In the genomic region with DNA sequence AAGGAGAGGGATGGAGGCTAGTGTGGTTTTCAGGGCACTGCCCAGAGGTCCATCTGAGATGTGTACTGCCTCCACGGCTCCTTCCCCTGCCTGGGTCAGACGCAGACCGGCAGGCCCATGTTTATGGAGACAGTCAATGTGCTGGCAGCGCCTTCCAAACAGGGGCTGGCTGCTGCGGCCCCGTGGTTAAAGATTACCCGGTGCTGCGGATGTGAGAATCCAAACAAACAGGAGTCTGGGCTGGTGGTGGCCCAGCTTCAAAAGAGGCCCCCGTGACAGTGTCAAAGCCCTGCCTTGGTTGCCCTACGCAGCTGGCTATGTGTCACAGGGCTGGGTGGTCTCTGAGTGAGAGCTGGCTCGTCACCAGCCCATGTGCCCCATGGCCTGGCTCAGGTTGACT, we compare ENCODE assay signal across 14 mouse cellular contexts.
DNase-seq lines count a peak whose midpoint lies in the region; ATAC-seq and TF ChIP-seq lines count a peak whose summit lies in the region.
"Had no signal": no experiment of that assay in that cellular context is flagged by ENCODE, and none has a peak within 500 bp of the region (broad histone marks: within the 10 kb centered on the region; RNA-seq: fewer than 3 reads in every experiment).

No protein-coding gene starts in this region.

- no peak for TF ChIP-seq EP300 in stomach, postnatal 0 days (optimal IDR thresholded peaks at IDR 0.05)

- peaks cover 16% of the 10 kb centered on the region for H3K4me1 ChIP-seq in stomach, embryonic 15.5 days
- H3K4me1 ChIP-seq in stomach, postnatal 0 days (replicated peaks; ENCODE audit: control insufficient read depth, insufficient read depth), result 0 out of 2 replicates have a peak, but pooled peaks cover 2% of the 10 kb centered on the region
- no peaks in the 10 kb centered on the region for H3K4me1 ChIP-seq in kidney, postnatal 0 days (replicated peaks; ENCODE audit: insufficient read depth, low read length)
- H3K4me1 ChIP-seq in liver, embryonic 15.5 days (replicated peaks), result no peaks in the 10 kb centered on the region
- H3K4me1 ChIP-seq in forebrain, embryonic 14.5 days (ENCODE audit: control insufficient read depth, insufficient read depth, low read length), result no peaks in the 10 kb centered on the region
- H3K4me1 ChIP-seq: heart, embryonic 15.5 days had no signal

- WGBS in stomach, embryonic 15.5 days, result 16% methylated on average over 11 of the region's 11 CpGs
- 16% methylated on average over 11 of the region's 11 CpGs for WGBS in stomach, postnatal 0 days
- 14% methylated on average over 11 of the region's 11 CpGs for WGBS in kidney, postnatal 0 days
- WGBS in liver, embryonic 15.5 days (ENCODE audit: insufficient replicate concordance), result 38% methylated on average over 11 of the region's 11 CpGs
- WGBS in forebrain, embryonic 14.5 days, result 80% methylated on average over 11 of the region's 11 CpGs

- H3K9me3 ChIP-seq in stomach, embryonic 15.5 days, result no peaks in the 10 kb centered on the region
- H3K9me3 ChIP-seq in stomach, postnatal 0 days (ENCODE audit: control insufficient read depth, low read length), result no peaks in the 10 kb centered on the region
- H3K9me3 ChIP-seq in kidney, postnatal 0 days (replicated peaks; ENCODE audit: low read length), result no peaks in the 10 kb centered on the region
- no peaks in the 10 kb centered on the region for H3K9me3 ChIP-seq in liver, embryonic 15.5 days (replicated peaks)
- no peaks in the 10 kb centered on the region for H3K9me3 ChIP-seq in forebrain, embryonic 14.5 days (replicated peaks; ENCODE audit: control insufficient read depth, low read length)
- H3K9me3 ChIP-seq: heart, embryonic 15.5 days had no signal

- DNase-seq in stomach, postnatal 0 days (ENCODE audit: low spot score), result no peak
- DNase-seq in kidney, postnatal 0 days (ENCODE audit: low spot score), result no peak
- peak; percentile 75 for DNase-seq in yolk sac, embryonic 10.5 days (ENCODE audit: low spot score)
- DNase-seq in urinary bladder, postnatal 14 days (ENCODE audit: low spot score), result no peak
- DNase-seq in forebrain, embryonic 14.5 days (ENCODE audit: low spot score), result no peak
- no peak for DNase-seq in urinary bladder, adult 2 months (ENCODE audit: low spot score)
- DNase-seq: cerebellum, adult 2 months; left cerebral cortex, postnatal 4 days; right cerebral cortex, postnatal 4 days had no signal

- no peak for TF ChIP-seq CTCF in stomach, postnatal 0 days (IDR thresholded peaks at IDR 0.05; ENCODE audit: low read depth)
- no peak for TF ChIP-seq CTCF in kidney, postnatal 0 days (IDR thresholded peaks at IDR 0.05; ENCODE audit: low read depth)

- peaks cover 17% of the 10 kb centered on the region for H3K27me3 ChIP-seq in stomach, embryonic 15.5 days (replicated peaks)
- 0 out of 2 replicates have a peak, but pooled peaks cover 2% of the 10 kb centered on the region for H3K27me3 ChIP-seq in stomach, postnatal 0 days (ENCODE audit: control insufficient read depth, insufficient read depth, low read length)
- peaks cover 8% of the 10 kb centered on the region; the same call in 1 of the 2 replicates for H3K27me3 ChIP-seq in kidney, postnatal 0 days (ENCODE audit: insufficient read depth, low read length)
- peaks cover 21% of the 10 kb centered on the region for H3K27me3 ChIP-seq in liver, embryonic 15.5 days
- peaks cover 9% of the 10 kb centered on the region for H3K27me3 ChIP-seq in forebrain, embryonic 14.5 days (replicated peaks; ENCODE audit: control insufficient read depth, insufficient read depth, low read length)

- H3K4me2 ChIP-seq in stomach, embryonic 15.5 days, result no peak overlapping the region
- no peak overlapping the region for H3K4me2 ChIP-seq in stomach, postnatal 0 days (replicated peaks; ENCODE audit: low read depth)
- no peak overlapping the region for H3K4me2 ChIP-seq in kidney, postnatal 0 days (ENCODE audit: low read length)
- H3K4me2 ChIP-seq in liver, embryonic 15.5 days, result peak overlapping the region; percentile 20; the same call in 1 of the 2 replicates
- no peak overlapping the region for H3K4me2 ChIP-seq in forebrain, embryonic 14.5 days (ENCODE audit: low read length)
- H3K4me2 ChIP-seq: heart, embryonic 15.5 days; midbrain, embryonic 11.5 days had no signal

- H3K27ac ChIP-seq in stomach, embryonic 15.5 days, result no peak overlapping the region
- H3K27ac ChIP-seq in stomach, postnatal 0 days (replicated peaks), result no peak overlapping the region
- no peak overlapping the region for H3K27ac ChIP-seq in kidney, postnatal 0 days
- H3K27ac ChIP-seq in liver, embryonic 15.5 days (replicated peaks), result peak overlapping the region; percentile 55; the same call in 1 of the 2 replicates
- H3K27ac ChIP-seq in forebrain, embryonic 14.5 days (ENCODE audit: low read depth, low read length), result no peak overlapping the region
- H3K27ac ChIP-seq: heart, embryonic 15.5 days; hindbrain, postnatal 0 days had no signal

- no peaks in the 10 kb centered on the region for H3K36me3 ChIP-seq in stomach, embryonic 15.5 days
- no peaks in the 10 kb centered on the region for H3K36me3 ChIP-seq in stomach, postnatal 0 days (ENCODE audit: control insufficient read depth, insufficient read depth, low read length)
- H3K36me3 ChIP-seq in kidney, postnatal 0 days (ENCODE audit: insufficient read depth, low read length), result no peaks in the 10 kb centered on the region
- H3K36me3 ChIP-seq in liver, embryonic 15.5 days (replicated peaks), result no peaks in the 10 kb centered on the region
- H3K36me3 ChIP-seq in forebrain, embryonic 14.5 days (ENCODE audit: control insufficient read depth, insufficient read depth, low read length), result no peaks in the 10 kb centered on the region
- H3K36me3 ChIP-seq: heart, embryonic 15.5 days had no signal

- no peak overlapping the region for H3K9ac ChIP-seq in stomach, embryonic 15.5 days
- H3K9ac ChIP-seq in stomach, postnatal 0 days (ENCODE audit: low read length), result no peak overlapping the region
- 0 out of 2 replicates have a peak overlapping the region, but pooled peaks have one; percentile 27 for H3K9ac ChIP-seq in kidney, postnatal 0 days (ENCODE audit: low read depth, low read length)
- no peak overlapping the region for H3K9ac ChIP-seq in liver, embryonic 15.5 days
- H3K9ac ChIP-seq in forebrain, embryonic 14.5 days (ENCODE audit: low read length), result no peak overlapping the region
- H3K9ac ChIP-seq: heart, embryonic 15.5 days had no signal

- H3K4me3 ChIP-seq in stomach, embryonic 15.5 days (replicated peaks), result no peak overlapping the region
- H3K4me3 ChIP-seq in stomach, postnatal 0 days (ENCODE audit: low read depth, low read length), result no peak overlapping the region
- H3K4me3 ChIP-seq in kidney, postnatal 0 days (replicated peaks; ENCODE audit: low read depth, low read length), result no peak overlapping the region
- H3K4me3 ChIP-seq in liver, embryonic 15.5 days (replicated peaks), result no peak overlapping the region
- H3K4me3 ChIP-seq in forebrain, embryonic 14.5 days (ENCODE audit: low read depth, low read length), result no peak overlapping the region
- H3K4me3 ChIP-seq: heart, embryonic 15.5 days had no signal

- peak; percentile 32; the same call in 1 of the 2 replicates for ATAC-seq in stomach, embryonic 15.5 days (ENCODE audit: insufficient read depth, low FRiP score, low read depth)
- no peak; the same call in 1 of the 2 replicates for ATAC-seq in stomach, postnatal 0 days (ENCODE audit: low FRiP score, low TSS enrichment)
- ATAC-seq in kidney, postnatal 0 days (replicated peaks; ENCODE audit: low FRiP score, low read depth), result peak; percentile 43; the same call in 1 of the 2 replicates
- ATAC-seq in liver, embryonic 15.5 days (ENCODE audit: insufficient read depth), result peak; percentile 50; the same call in 1 of the 2 replicates
- ATAC-seq in forebrain, embryonic 14.5 days, result no peak
- ATAC-seq: hindbrain, postnatal 0 days had no signal

Comparison
In these comparisons a context has a peak if more than half of its experiments do, and no peak if none do; other contexts are left out.
1. ATAC-seq: peak in stomach, embryonic 15.5 days (single experiment), kidney, postnatal 0 days (single experiment) and liver, embryonic 15.5 days (single experiment); none in stomach, postnatal 0 days (single experiment) and forebrain, embryonic 14.5 days (single experiment).